Mouse (Mus musculus): ENCODE results near the gene Gm17657.

- TF ChIP-seq MAFK (IDR thresholded peaks at IDR 0.05; ENCODE audit: insufficient read depth, low read depth, low read length) (no peak), HCFC1 (IDR thresholded peaks at IDR 0.05; ENCODE audit: borderline replicate concordance, insufficient read depth, low read length) (no peak), ZC3H11A (IDR thresholded peaks at IDR 0.05; ENCODE audit: borderline replicate concordance, low read depth, low read length) (0 out of 2 replicates have a peak, but pooled peaks have one; percentile 5), ZNF384 (IDR thresholded peaks at IDR 0.05; ENCODE audit: low read depth, low read length) (no peak)
Measured at GRCm38 (mm10) chr17:29525613-29526012, 23.8 kb downstream of the Gm17657 start.
